8 mouse cellular contexts compared by ENCODE assay signal in genomic region chr9:107986376-107986775, GRCm38 (mm10). TPM values are rescaled to one million over a fixed set of nuclear protein-coding genes. Genes with fewer than 3 reads are reported as not detected.
DNase-seq lines count a peak whose midpoint lies in the region; ATAC-seq lines count a peak whose summit lies in the region.

No protein-coding gene starts in this region.

- H3K4me2 ChIP-seq in hindbrain, embryonic 12.5 days (replicated peaks) = peak overlapping the region; percentile 84

- no peak overlapping the region for H3K9ac ChIP-seq in hindbrain, embryonic 12.5 days

- H3K27me3 ChIP-seq in hindbrain, embryonic 12.5 days = peaks cover 24% of the 10 kb centered on the region

- 7% methylated on average over 18 of the region's 18 CpGs for WGBS in hindbrain, embryonic 12.5 days

- no peaks in the 10 kb centered on the region for H3K36me3 ChIP-seq in hindbrain, embryonic 12.5 days

- 0 out of 2 replicates have a peak overlapping the region, but pooled peaks have one; percentile 4 for H3K27ac ChIP-seq in hindbrain, embryonic 12.5 days

- peak; percentile 72 for ATAC-seq in hindbrain, embryonic 12.5 days (ENCODE audit: low FRiP score)

- peaks cover 33% of the 10 kb centered on the region for H3K4me1 ChIP-seq in hindbrain, embryonic 12.5 days

- peak overlapping the region; percentile 62; the same call in 1 of the 2 replicates for H3K4me3 ChIP-seq in hindbrain, embryonic 12.5 days

- peak; percentile 85 for DNase-seq in MN1 (ENCODE audit: low spot score)
- peak; percentile 82 for DNase-seq in cerebellum, adult 9-10 months
- DNase-seq in frontal cortex, postnatal 10 days (ENCODE audit: low spot score in 2 of 2) = peak; percentile 54 to 76
- peak; percentile 78 for DNase-seq in layer of hippocampus, postnatal 36 days
- peak; percentile 90 for DNase-seq in lung, postnatal 36 days
- DNase-seq in retina, postnatal 1 day = peak; percentile 88
- peak; percentile 42 for DNase-seq in urinary bladder, adult 2 months (ENCODE audit: low spot score)

- no peaks in the 10 kb centered on the region for H3K9me3 ChIP-seq in hindbrain, embryonic 12.5 days (replicated peaks)

RNA-seq across cellular contexts. Expression of gene Inka1, which starts 0.7 kb away (rescaled TPM):
- polyA plus RNA-seq in hindbrain, embryonic 12.5 days (2016; fragmentation: Nextera tagmentation; extraction: Ambion mirVana) = 51.0 and 52.6 TPM in 2 replicates
- total RNA-seq in layer of hippocampus, postnatal 36 days (2021) = 10 to 100 TPM; 10.3 to 10.6 TPM
- 8.6 and 11.0 TPM in 2 replicates for polyA plus RNA-seq in urinary bladder, adult 2 months (2012; rRNA removed)

RNA-seq across cellular contexts. Expression of gene Gm20661, which starts 3.5 kb away (rescaled TPM):
- 3.2 and 3.3 TPM in 2 replicates for polyA plus RNA-seq in hindbrain, embryonic 12.5 days (2016; fragmentation: Nextera tagmentation; extraction: Ambion mirVana)
- total RNA-seq in layer of hippocampus, postnatal 36 days (2021) = 1 to 10 TPM; 1.2 to 2.3 TPM
- 0.19 and 0.39 TPM in 2 replicates for polyA plus RNA-seq in urinary bladder, adult 2 months (2012; rRNA removed)

RNA-seq across cellular contexts. Expression of gene Cdhr4, which starts 5.9 kb away (rescaled TPM):
- polyA plus RNA-seq in hindbrain, embryonic 12.5 days (2016; fragmentation: Nextera tagmentation; extraction: Ambion mirVana) = 5.5 and 5.7 TPM in 2 replicates
- 1 to 10 TPM; 3.7 to 5.5 TPM for total RNA-seq in layer of hippocampus, postnatal 36 days (2021)
- 0.80 and 0.93 TPM in 2 replicates for polyA plus RNA-seq in urinary bladder, adult 2 months (2012; rRNA removed)

RNA-seq across cellular contexts. Expression of gene Gm20662, which starts 9.8 kb away (rescaled TPM):
- polyA plus RNA-seq in hindbrain, embryonic 12.5 days (2016; fragmentation: Nextera tagmentation; extraction: Ambion mirVana) = 0.13 TPM in 1 of 2 replicates, not detected in the other
- total RNA-seq in layer of hippocampus, postnatal 36 days (2021) = 1 to 10 TPM; 1.6 to 3.8 TPM
- 2.1 and 2.5 TPM in 2 replicates for polyA plus RNA-seq in urinary bladder, adult 2 months (2012; rRNA removed)

RNA-seq across cellular contexts. Expression of gene Uba7, which starts 11.1 kb away (rescaled TPM):
- polyA plus RNA-seq in hindbrain, embryonic 12.5 days (2016; fragmentation: Nextera tagmentation; extraction: Ambion mirVana) = 11.5 and 12.7 TPM in 2 replicates
- 1 to 10 TPM; 4.6 to 5.2 TPM for total RNA-seq in layer of hippocampus, postnatal 36 days (2021)
- 62.1 and 75.1 TPM in 2 replicates for polyA plus RNA-seq in urinary bladder, adult 2 months (2012; rRNA removed)

Comparison
In these comparisons a context has a peak if more than half of its experiments do, and no peak if none do; other contexts are left out.
1. Peak in every context shown above with its lines: DNase-seq, ATAC-seq, H3K4me3 ChIP-seq and H3K27ac ChIP-seq.